Comparison of ENCODE assay signal across 28 mouse cellular contexts in genomic region chr11:115464851-115465250, GRCm38 (mm10). TPM values are rescaled to one million over a fixed set of nuclear protein-coding genes. Genes with fewer than 3 reads are reported as not detected.
DNase-seq lines count a peak whose midpoint lies in the region; ATAC-seq and TF ChIP-seq lines count a peak whose summit lies in the region.
"Had no signal": no experiment of that assay in that cellular context is flagged by ENCODE, and none has a peak within 500 bp of the region (broad histone marks: within the 10 kb centered on the region; RNA-seq: fewer than 3 reads in every experiment).

No protein-coding gene starts in this region.

- DNase-seq in heart, postnatal 0 days (ENCODE audit: low spot score) = no peak
- no peak for DNase-seq in heart, postnatal 14 days
- peak; percentile 60 for DNase-seq in CD4-positive helper T cell, adult 2 months (ENCODE audit: low read depth, low spot score)
- peak; percentile 44 for DNase-seq in induced T-regulatory cell, adult 2 months (ENCODE audit: low read depth)
- DNase-seq in thymus, postnatal 14 days = peak; percentile 71
- DNase-seq in gastrocnemius, postnatal 10 days = no peak
- DNase-seq in left cerebral cortex, postnatal 36 days (ENCODE audit: low spot score in 2 of 2) = no peak
- DNase-seq: adrenal gland, postnatal 14 days; B cell, adult 2 months; cerebellum, adult 2 months; cerebellum, postnatal 25 days; embryo, embryonic 11 days; kidney, postnatal 14 days; liver, embryonic 13.5 days; lung, adult 2 months had no signal

- no peak for TF ChIP-seq EP300 in heart, postnatal 0 days (IDR thresholded peaks at IDR 0.05; ENCODE audit: low read depth)

- no peaks in the 10 kb centered on the region for H3K36me3 ChIP-seq in heart, postnatal 0 days (replicated peaks; ENCODE audit: control insufficient read depth, insufficient read depth, low read length)
- H3K36me3 ChIP-seq: embryonic facial prominence, embryonic 13.5 days; hindbrain, embryonic 10.5 days; liver, embryonic 13.5 days; midbrain, embryonic 12.5 days had no signal

- H3K27me3 ChIP-seq in heart, postnatal 0 days (ENCODE audit: control insufficient read depth, insufficient read depth, low read length) = no peaks in the 10 kb centered on the region
- H3K27me3 ChIP-seq: embryonic facial prominence, embryonic 13.5 days; midbrain, embryonic 12.5 days had no signal

- no peak for TF ChIP-seq CTCF in heart, postnatal 0 days (IDR thresholded peaks at IDR 0.05; ENCODE audit: low read depth)

- intact Hi-C loops in heart, postnatal 14 days (cut with DNase I) = no loop called here
- intact Hi-C loops in left cerebral cortex, postnatal 36 days (cut with DNase I) = no loop called here

- H3K9ac ChIP-seq in heart, postnatal 0 days (replicated peaks; ENCODE audit: low read depth, low read length) = no peak overlapping the region
- H3K9ac ChIP-seq: embryonic facial prominence, embryonic 13.5 days; forebrain, embryonic 13.5 days; liver, embryonic 13.5 days; midbrain, embryonic 12.5 days had no signal

- H3K4me2 ChIP-seq in heart, postnatal 0 days (ENCODE audit: low read depth, low read length) = peak overlapping the region; percentile 24; the same call in 1 of the 2 replicates
- H3K4me2 ChIP-seq: embryonic facial prominence, embryonic 13.5 days; forebrain, embryonic 13.5 days; liver, embryonic 13.5 days; midbrain, embryonic 12.5 days had no signal

- no peaks in the 10 kb centered on the region for H3K9me3 ChIP-seq in heart, postnatal 0 days (replicated peaks; ENCODE audit: control insufficient read depth, low read length)
- H3K9me3 ChIP-seq: embryonic facial prominence, embryonic 13.5 days; forebrain, embryonic 13.5 days; hindbrain, embryonic 10.5 days; liver, embryonic 13.5 days; midbrain, embryonic 12.5 days had no signal

- peak overlapping the region; percentile 10; the same call in 1 of the 2 replicates for H3K4me3 ChIP-seq in heart, postnatal 0 days (ENCODE audit: low read depth, low read length)
- H3K4me3 ChIP-seq: embryonic facial prominence, embryonic 13.5 days; forebrain, embryonic 13.5 days; hindbrain, embryonic 10.5 days; liver, embryonic 13.5 days; midbrain, embryonic 12.5 days had no signal

- no peak overlapping the region for H3K27ac ChIP-seq in heart, postnatal 0 days (ENCODE audit: low read depth)
- H3K27ac ChIP-seq: embryonic facial prominence, embryonic 13.5 days; forebrain, embryonic 13.5 days; hindbrain, embryonic 10.5 days; liver, embryonic 13.5 days; midbrain, embryonic 12.5 days had no signal

- no peak for ATAC-seq in heart, postnatal 0 days (ENCODE audit: insufficient read depth, low read depth)
- ATAC-seq: forebrain, embryonic 13.5 days; hindbrain, embryonic 16.5 days; intestine, embryonic 16.5 days had no signal

- no peaks in the 10 kb centered on the region for H3K4me1 ChIP-seq in heart, postnatal 0 days (ENCODE audit: control insufficient read depth, insufficient read depth)
- H3K4me1 ChIP-seq: liver, embryonic 13.5 days; midbrain, embryonic 12.5 days had no signal

- whole genome bisulfite sequencing in heart, postnatal 0 days = 88% methylated on average over 8 of the region's 8 CpGs

RNA-seq across cellular contexts. Expression of gene Slc16a5, which starts 2.6 kb away (rescaled TPM):
- 0.99 and 3.8 TPM in 2 replicates for total RNA-seq in heart, postnatal 0 days (2014; rRNA removed; ENCODE audit: low replicate concordance)
- polyA plus RNA-seq in heart, postnatal 0 days (2015; fragmentation: Nextera tagmentation; extraction: Ambion mirVana) = 0.11 and 0.15 TPM in 2 replicates
- 1 to 10 TPM in 1 of 2 experiments, not detected in 1; 5.1 TPM for total RNA-seq in heart, postnatal 14 days (2021)
- total RNA-seq in gastrocnemius, postnatal 10 days (2021) = not detected
- not detected for total RNA-seq in left cerebral cortex, postnatal 36 days (2021)
- total RNA-seq: gastrocnemius, adult 8-10 months; granulocyte monocyte progenitor cell, adult 5-6 weeks; left cerebral cortex, postnatal 25 days had no signal
- polyA plus RNA-seq: forebrain, embryonic 13.5 days; frontal cortex, adult 2 months; hindbrain, embryonic 10.5 days; liver, embryonic 13.5 days had no signal

RNA-seq across cellular contexts. Expression of gene Armc7, which starts 10.6 kb away (rescaled TPM):
- 1.8 and 8.7 TPM in 2 replicates for total RNA-seq in heart, postnatal 0 days (2014; rRNA removed; ENCODE audit: low replicate concordance)
- polyA plus RNA-seq in heart, postnatal 0 days (2015; fragmentation: Nextera tagmentation; extraction: Ambion mirVana) = 3.3 TPM in 2 replicates
- total RNA-seq in heart, postnatal 14 days (2021) = 1 to 10 TPM; 1.3 to 1.7 TPM
- 1 to 10 TPM; 1.2 to 2.4 TPM for total RNA-seq in gastrocnemius, postnatal 10 days (2021)
- total RNA-seq in left cerebral cortex, postnatal 36 days (2021) = 10 to 100 TPM; 13.0 to 13.5 TPM

RNA-seq across cellular contexts. Expression of gene Trim80, which starts 24.5 kb away (rescaled TPM):
- total RNA-seq in heart, postnatal 0 days (2014; rRNA removed; ENCODE audit: low replicate concordance) = not detected in 2 replicates
- polyA plus RNA-seq in heart, postnatal 0 days (2015; fragmentation: Nextera tagmentation; extraction: Ambion mirVana) = 0.18 and 0.26 TPM in 2 replicates
- total RNA-seq in heart, postnatal 14 days (2021) = under 1 TPM in 1 of 2 experiments, not detected in 1; 0.29 TPM
- total RNA-seq in gastrocnemius, postnatal 10 days (2021) = not detected
- not detected for total RNA-seq in left cerebral cortex, postnatal 36 days (2021)
- total RNA-seq: adrenal gland, postnatal 14 days; gastrocnemius, adult 8-10 months; granulocyte monocyte progenitor cell, adult 5-6 weeks; layer of hippocampus, adult 8-10 months; left cerebral cortex, postnatal 25 days; megakaryocyte, adult 5-6 weeks; neutrophil, adult 5-6 weeks had no signal
- polyA plus RNA-seq: forebrain, embryonic 13.5 days; midbrain, embryonic 12.5 days had no signal

RNA-seq across cellular contexts. Expression of gene Nt5c, which starts 26.8 kb away (rescaled TPM):
- 24.5 and 28.0 TPM in 2 replicates for total RNA-seq in heart, postnatal 0 days (2014; rRNA removed; ENCODE audit: low replicate concordance)
- polyA plus RNA-seq in heart, postnatal 0 days (2015; fragmentation: Nextera tagmentation; extraction: Ambion mirVana) = 49.8 and 53.7 TPM in 2 replicates
- total RNA-seq in heart, postnatal 14 days (2021) = 10 to 100 TPM; 15.2 to 17.3 TPM
- 10 to 100 TPM; 17.3 to 19.0 TPM for total RNA-seq in gastrocnemius, postnatal 10 days (2021)
- total RNA-seq in left cerebral cortex, postnatal 36 days (2021) = 10 to 100 TPM; 61.0 to 69.8 TPM

RNA-seq across cellular contexts. Expression of gene Kctd2, which starts 44.9 kb away (rescaled TPM):
- total RNA-seq in heart, postnatal 0 days (2014; rRNA removed; ENCODE audit: low replicate concordance) = 8.3 and 8.4 TPM in 2 replicates
- 15.1 and 15.6 TPM in 2 replicates for polyA plus RNA-seq in heart, postnatal 0 days (2015; fragmentation: Nextera tagmentation; extraction: Ambion mirVana)
- 10 to 100 TPM; 22.2 to 25.2 TPM for total RNA-seq in heart, postnatal 14 days (2021)
- 10 to 100 TPM; 16.2 to 19.4 TPM for total RNA-seq in gastrocnemius, postnatal 10 days (2021)
- total RNA-seq in left cerebral cortex, postnatal 36 days (2021) = 10 to 100 TPM; 72.0 to 79.2 TPM

Comparison
In these comparisons a context has a peak if more than half of its experiments do, and no peak if none do; other contexts are left out.
1. DNase-seq: peak in CD4-positive helper T cell, adult 2 months (single experiment), induced T-regulatory cell, adult 2 months (single experiment) and thymus, postnatal 14 days (single experiment); none in heart, postnatal 0 days (single experiment), heart, postnatal 14 days (0 of 2), gastrocnemius, postnatal 10 days (single experiment) and left cerebral cortex, postnatal 36 days (0 of 2).